Mouse (Mus musculus): ENCODE results near the gene Gtpbp3.

Gtpbp3 gene

DNA sequence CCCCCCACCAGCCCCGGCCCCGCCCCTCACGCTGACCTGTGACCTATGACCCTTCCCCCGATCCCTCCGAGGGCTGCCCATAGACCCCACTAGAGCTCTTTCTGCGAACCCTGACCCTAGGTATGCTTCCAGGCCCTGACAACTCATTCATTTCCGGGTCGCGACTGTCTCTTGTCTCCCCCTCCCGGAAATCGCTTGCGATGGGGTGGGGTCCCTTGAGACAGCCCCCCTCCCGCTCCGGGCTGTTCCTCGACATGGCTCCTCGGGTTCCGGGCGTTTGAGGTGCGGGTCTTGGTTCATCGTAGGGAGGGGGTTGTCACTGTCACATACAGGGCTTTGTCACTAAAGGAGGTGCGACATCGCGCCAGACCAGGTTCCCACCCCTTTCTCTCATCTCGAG lies 18.5 kb upstream of the Gtpbp3 start:
- DNase-seq (ENCODE audit: low read depth, low spot score), result no peak

- DNase-seq (ENCODE audit: low read depth, low spot score), result no peak
Observed at GRCm38 (mm10) chr8:71470146-71470912, 17.6 kb upstream of the Gtpbp3 start.

GRCm38 (mm10) chr8:71470913-71471255 lies 17.0 kb upstream of the Gtpbp3 start:
- no peak for DNase-seq (ENCODE audit: low read depth, low spot score)

GRCm38 (mm10) chr8:71471861-71472260 lies 16.0 kb upstream of the Gtpbp3 start:
- DNase-seq (ENCODE audit: low read depth, low spot score), result no peak

- no peak for DNase-seq (ENCODE audit: low read depth, low spot score)
Observed at GRCm38 (mm10) chr8:71472601-71473386, 15.1 kb upstream of the Gtpbp3 start.

DNA sequence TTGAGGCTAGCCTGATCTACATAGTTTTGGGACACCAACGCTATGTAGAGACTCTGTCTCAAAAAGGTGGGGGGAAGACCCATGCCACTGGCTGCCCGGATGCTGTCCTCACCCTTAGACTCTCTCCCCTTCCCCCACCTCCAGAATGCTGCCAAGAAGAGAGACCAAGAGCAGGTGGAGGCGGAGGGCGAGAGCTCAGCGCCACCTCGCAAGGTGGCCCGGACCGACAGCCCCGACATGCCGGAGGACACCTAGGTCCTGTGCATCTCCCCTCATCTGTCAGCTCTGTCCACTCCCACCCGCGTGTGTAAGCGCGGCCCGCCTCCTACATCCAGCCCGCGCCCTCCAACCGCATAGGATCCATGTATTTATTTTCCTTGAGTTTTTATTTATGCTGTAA lies 13.6 kb upstream of the Gtpbp3 start:
- no peak for DNase-seq (ENCODE audit: low read depth, low spot score)

DNA sequence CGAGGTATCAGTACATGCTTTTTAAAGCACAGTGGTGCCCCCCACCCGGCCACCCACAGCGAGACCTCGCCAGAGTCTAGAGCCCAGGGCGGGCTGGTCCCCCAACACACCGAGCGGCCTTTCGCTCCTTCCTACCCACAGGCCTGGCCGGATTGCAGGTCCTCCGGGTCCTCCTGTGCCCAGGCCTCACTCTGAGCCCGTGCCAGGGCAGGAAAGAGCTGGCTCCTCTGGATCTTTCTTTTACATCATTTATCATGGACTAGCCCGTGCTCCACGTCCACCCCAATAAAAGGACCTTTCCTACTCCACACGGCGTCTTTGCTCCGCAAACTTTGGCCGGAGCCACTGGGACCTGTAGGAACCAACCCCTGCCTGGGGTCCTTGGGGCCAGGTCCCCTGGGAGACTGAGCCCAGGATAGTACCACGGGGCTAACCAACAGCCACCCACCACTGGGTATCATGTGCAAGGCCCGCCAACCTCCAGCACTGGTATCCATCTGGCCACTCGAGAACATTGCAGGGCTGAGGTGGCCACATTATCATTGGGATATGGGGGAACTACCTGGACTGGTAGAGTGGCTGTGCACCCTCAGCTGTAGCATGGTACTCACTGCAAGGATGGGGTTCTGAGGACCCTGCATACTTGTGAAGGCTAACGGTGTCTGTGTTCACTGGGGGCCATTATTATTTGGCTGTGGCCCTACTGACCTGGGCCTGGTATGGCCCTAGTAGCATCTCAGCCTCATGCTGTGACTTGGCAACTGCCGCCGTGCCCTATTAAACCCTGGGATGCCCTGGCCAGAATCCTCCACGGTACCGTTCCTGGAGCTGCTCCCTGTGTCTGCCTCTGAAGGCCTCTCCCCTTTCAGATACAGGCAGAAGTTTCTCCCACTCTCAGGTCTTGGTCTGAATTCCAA lies 12.9 kb upstream of the Gtpbp3 start:
- DNase-seq (ENCODE audit: low read depth, low spot score), result no peak

DNA sequence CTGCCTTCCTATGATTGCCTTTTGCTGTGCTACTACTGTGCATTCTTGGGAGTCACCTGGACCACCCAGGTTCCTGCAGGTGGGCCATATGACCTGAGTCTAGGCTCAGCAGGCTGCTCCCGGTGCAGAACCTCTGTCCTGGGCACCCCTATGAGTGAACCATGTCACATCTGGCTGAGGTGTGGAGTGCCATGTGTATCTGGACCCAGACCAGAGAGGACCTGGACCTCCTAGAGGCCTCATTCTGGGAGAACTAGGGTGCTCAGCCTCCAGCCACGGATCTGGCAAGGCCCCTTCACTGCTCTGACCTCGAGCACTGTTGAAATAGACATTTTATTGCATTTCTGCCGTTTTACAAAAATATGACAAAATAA lies 12.2 kb upstream of the Gtpbp3 start:
- no peak for DNase-seq (ENCODE audit: low read depth, low spot score)

DNA sequence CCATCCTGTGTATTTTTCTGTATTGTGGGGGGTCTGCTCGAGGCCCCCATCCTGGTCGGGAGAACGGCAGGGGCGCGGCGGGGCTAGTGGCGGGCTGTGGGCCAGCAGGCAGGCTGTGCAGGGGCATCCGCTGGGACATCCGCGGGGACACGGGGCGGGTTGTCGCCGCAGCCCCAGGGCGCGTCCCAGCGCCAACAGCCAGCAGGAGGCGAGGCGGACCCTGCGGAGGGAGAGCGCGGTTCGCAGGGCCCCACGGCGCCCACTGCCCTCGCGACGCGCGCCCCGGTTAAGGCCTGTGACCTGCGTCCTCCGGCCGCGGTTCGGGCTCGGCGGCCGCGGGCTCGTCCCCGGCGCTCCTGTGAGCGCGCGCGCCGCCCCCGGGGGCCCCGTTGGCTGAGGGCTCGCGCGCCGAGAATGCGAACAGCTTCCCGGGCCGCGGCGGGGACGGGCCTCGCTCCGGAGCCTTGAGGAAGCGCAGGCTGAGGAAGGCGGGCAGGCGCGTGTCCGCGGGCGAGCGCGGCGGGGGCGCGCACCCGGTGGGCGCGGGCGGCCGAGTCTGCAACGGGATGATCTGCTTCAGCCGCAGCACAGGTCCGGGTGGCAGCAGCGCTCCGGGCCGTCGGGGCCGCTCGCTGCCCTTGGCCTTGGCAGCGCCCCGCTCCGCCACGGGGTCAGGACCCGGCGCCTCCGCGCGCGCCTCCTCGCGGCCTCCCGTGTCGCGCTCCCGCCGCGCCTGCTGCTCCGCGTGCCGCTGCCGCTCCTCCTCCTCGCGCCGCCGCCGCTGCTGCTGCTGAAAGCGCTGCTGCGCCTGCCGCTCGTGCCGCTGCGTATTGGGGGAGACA lies 11.6 kb upstream of the Gtpbp3 start:
- DNase-seq (ENCODE audit: low read depth, low spot score), result no peak

DNA sequence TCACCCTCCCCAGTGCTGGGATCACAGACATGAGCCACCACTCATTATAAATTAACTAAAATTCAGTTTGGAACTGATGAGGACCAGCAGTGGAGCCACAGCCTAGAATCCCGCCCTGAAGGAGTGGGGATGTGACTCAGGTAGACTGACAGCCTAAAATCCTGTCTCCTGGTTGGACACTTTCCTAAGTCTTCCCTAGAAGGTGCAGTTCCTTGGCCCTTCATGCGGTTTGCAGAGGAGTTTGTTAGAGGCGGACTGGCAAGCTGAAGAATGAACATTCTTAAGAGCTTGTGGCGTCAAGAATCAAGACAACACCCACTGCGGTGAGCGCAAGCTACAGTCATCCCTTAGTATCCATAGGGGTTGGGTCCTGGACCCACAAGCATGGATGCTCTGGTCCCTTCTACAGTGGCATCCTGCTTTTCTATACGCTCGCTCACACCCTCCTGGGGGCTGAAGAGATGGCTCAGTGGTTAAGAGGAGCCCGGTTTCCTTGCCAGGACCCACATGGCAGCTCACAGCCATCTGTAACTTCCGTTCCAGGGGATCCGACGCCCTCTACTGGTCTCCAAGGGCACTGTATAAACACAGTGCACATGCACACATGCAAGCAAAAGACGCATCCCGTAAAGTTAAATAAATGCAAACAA lies 10.6 kb upstream of the Gtpbp3 start:
- no peak for DNase-seq (ENCODE audit: low read depth, low spot score)

- DNase-seq (ENCODE audit: low read depth, low spot score), result no peak
Observed at GRCm38 (mm10) chr8:71478943-71479342, 9.0 kb upstream of the Gtpbp3 start.

DNA sequence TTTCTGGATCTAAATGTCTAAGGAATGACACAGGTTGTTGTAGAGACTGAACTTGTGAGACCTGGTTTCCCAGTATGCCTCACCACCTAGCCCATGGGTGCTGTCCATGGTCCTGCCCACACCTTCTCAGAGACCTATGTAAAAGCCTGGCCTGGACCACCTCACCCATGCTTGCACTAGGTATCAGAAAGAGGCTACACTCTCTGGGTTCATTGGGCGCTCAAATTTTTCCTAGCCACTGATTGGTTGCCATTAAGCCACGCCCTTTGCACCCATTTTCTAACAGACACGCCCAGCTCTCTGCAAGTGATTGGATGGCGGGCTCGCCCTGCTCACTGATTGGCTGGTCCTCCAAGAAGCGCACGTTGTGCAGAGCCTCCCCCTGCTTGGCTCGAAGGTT lies 4.0 kb upstream of the Gtpbp3 start:
- no peak for DNase-seq (ENCODE audit: low read depth, low spot score)

DNA sequence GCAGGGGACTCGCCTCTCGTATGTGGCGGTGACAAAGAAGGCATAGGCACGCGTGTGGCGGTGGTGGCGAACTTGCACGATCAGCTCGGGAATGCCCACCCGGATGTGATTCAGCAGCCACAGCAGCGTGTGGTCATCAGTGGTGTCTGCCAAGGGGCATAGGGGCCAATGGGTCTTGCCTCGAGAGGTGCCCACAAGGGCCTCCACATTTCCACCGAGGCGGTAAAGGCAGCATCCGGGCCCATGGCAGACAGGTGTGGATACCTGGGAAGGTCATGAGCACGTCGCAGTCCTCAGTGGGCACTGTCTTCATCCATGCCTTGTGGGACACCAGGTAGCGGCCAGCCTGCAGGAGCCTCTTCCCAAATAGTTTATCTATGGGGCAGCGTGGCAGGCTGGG lies 3.2 kb upstream of the Gtpbp3 start:
- no peak for DNase-seq (ENCODE audit: low read depth, low spot score)

GRCm38 (mm10) chr8:71485142-71486135 lies 2.5 kb upstream of the Gtpbp3 start, which contains the start of gene Ano8:
TSS of gene Ano8 (minus strand) at chr8:71485963.
- no peak for DNase-seq (ENCODE audit: low read depth, low spot score)

DNA sequence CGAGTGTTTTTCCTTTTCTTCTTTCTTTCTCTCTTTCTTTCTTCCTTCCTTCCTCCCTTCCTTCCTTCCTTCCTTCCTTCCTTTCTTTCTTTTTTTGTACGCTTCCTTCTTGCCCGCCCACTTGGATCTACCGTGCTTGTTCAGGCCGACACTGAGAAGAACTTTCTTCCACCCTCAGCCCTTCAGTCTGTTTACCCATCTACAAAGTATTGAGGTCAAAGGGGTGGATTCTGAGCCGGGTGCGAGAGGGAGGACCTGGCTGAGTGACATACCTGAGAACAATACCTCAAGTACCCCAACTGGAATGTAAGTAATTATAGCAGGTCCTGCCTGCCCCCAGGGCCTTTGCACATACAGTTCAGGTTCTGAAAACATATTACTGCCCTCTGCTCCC lies 1.8 kb upstream of the Gtpbp3 start:
- no peak for DNase-seq (ENCODE audit: low read depth, low spot score)

- DNase-seq (ENCODE audit: low read depth, low spot score), result peak; percentile 89
Observed at GRCm38 (mm10) chr8:71488454-71488853, 551 bp downstream of the Gtpbp3 start.

- peak; percentile 66 for DNase-seq (ENCODE audit: low read depth, low spot score)
Observed at GRCm38 (mm10) chr8:71495039-71495438, 7.1 kb downstream of the Gtpbp3 start.

GRCm38 (mm10) chr8:71495811-71496210 lies 7.9 kb downstream of the Gtpbp3 start:
- no peak for DNase-seq (ENCODE audit: low read depth, low spot score)

DNA sequence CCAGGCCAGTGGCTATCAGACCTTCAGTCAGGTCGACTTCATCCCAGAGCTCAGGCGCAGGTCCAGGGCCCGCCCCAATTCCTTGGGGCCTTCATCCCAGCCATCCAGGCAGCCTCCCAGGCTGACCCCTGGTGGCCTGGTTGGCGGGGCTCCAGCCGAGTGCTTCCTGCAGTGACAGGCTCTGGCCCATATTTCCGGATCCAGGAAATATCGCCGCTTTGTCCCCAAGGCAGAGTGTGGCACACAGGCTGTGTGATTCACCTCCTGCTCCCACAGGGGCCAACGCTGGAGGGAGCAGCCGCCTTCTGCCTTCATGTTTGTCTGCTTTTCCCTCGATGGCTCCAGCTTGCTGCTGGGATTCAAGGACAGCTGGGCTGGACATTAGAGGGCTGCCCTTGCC lies 8.6 kb downstream of the Gtpbp3 start:
- DNase-seq (ENCODE audit: low read depth, low spot score), result no peak
